Mouse (Mus musculus) lung, postnatal 36 days (tissue): ENCODE results near the gene Pced1b.

ENCODE experiments used
- DNase-seq: peaks from one replicate; pipeline ENCODE4 v3.0.0; 2022; ENCODE audit warnings: mixed read lengths

Pced1b gene

GRCm38 (mm10) chr15:97407496-97408454 is 160.9 kb downstream of the Pced1b start:
- peak; percentile 35 for DNase-seq

- DNase-seq = no peak
These were observed 164.2 kb downstream of the Pced1b start for GRCm38 (mm10) chr15:97411136-97411535.

GRCm38 (mm10) chr15:97411671-97412070 is 164.8 kb downstream of the Pced1b start:
- no peak for DNase-seq

GRCm38 (mm10) chr15:97412308-97412707 is 165.4 kb downstream of the Pced1b start:
- no peak for DNase-seq

GRCm38 (mm10) chr15:97412861-97413260 is 166.0 kb downstream of the Pced1b start:
- no peak for DNase-seq

GRCm38 (mm10) chr15:97414718-97415413 is 168.0 kb downstream of the Pced1b start:
- DNase-seq = no peak

GRCm38 (mm10) chr15:97415426-97415946 is 168.6 kb downstream of the Pced1b start:
- no peak for DNase-seq

- no peak for DNase-seq
These were observed 173.4 kb downstream of the Pced1b start for GRCm38 (mm10) chr15:97420292-97420691.

- no peak for DNase-seq
These were observed 174.6 kb downstream of the Pced1b start for GRCm38 (mm10) chr15:97421533-97421932.

- DNase-seq = peak; percentile 31
These were observed 175.5 kb downstream of the Pced1b start for GRCm38 (mm10) chr15:97422212-97422944.

- DNase-seq = peak; percentile 28
These were observed 177.5 kb downstream of the Pced1b start for GRCm38 (mm10) chr15:97424375-97424774.

- DNase-seq = no peak
These were observed 178.1 kb downstream of the Pced1b start for GRCm38 (mm10) chr15:97424961-97425360.

- no peak for DNase-seq
These were observed 182.4 kb downstream of the Pced1b start for GRCm38 (mm10) chr15:97429201-97429900.

GRCm38 (mm10) chr15:97431533-97431932 is 184.6 kb downstream of the Pced1b start:
- no peak for DNase-seq

GRCm38 (mm10) chr15:97432221-97432620 is 185.3 kb downstream of the Pced1b start:
- no peak for DNase-seq
